Mouse (Mus musculus) cerebellum, adult (tissue): ENCODE measurements around the gene Stpg4.

Experiments used
- ATAC-seq: cut with Nextera tagmentation; 2 replicates; pipeline ENCODE4 v1.9.2; 2017; ENCODE audit warnings: mild to moderate bottlenecking, moderate library complexity, mixed read lengths; ENCODE audit not compliant: insufficient number of reproducible peaks, low FRiP score, low TSS enrichment

The Stpg4 gene

DNA sequence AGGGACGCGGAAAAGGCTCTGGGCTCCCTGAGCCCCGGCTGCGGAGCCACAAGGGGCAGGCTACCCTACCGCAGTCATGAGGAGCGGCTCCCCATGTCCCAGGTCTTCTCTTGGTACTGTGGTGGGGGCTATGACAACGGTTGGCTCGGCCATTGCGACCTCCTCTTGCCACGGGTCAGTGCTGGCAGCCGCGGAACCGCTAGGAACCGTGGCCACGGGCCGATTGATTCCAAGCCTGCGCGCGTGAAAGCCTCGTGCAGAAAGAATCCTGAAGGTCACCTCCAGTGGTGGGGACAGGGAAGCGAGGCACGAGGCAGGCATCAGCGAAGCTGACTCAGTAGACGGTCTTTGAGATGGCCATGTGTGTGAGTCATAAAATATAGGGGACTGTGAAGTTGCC, at the start of gene Stpg4:
Gene Stpg4, minus strand, starts transcription at position 231 of the 400 bp plus-strand sequence.
- no peak for ATAC-seq

DNA sequence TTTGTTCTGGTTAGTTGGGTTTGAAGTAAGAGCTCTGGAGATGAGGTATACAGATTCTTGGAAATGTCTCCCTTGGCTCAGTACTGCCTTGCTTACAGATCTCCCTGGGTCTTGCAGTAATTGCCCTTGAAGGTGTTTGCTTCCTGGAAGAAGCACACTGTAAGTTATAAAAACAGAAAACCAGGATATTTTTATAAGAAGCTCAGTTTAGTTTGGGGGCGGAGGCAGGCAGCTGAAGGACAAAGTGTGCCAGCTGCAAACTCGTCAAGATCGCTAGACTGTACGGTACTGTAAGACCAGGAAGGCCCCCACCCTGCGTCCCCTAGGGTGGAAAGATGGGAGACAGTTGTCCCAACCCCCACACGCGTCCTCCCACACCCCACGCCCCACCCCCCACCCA, 47.8 kb upstream of the Stpg4 start:
- ATAC-seq: no peak

DNA sequence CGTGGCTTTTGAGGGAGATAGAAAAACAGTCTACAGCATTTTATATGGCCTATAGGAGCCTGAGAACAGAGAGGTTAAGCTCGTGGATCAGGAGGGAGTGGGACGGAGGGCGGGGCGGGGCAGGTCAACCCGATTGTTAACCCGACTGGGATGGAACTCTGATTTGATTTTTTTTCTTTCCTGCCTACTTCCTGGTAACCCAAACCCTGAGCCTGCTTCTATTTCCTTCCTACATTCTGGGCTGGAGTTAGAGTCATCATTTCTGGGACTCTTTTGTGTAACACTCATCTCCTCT, 46.9 kb upstream of the Stpg4 start:
- no peak for ATAC-seq

DNA sequence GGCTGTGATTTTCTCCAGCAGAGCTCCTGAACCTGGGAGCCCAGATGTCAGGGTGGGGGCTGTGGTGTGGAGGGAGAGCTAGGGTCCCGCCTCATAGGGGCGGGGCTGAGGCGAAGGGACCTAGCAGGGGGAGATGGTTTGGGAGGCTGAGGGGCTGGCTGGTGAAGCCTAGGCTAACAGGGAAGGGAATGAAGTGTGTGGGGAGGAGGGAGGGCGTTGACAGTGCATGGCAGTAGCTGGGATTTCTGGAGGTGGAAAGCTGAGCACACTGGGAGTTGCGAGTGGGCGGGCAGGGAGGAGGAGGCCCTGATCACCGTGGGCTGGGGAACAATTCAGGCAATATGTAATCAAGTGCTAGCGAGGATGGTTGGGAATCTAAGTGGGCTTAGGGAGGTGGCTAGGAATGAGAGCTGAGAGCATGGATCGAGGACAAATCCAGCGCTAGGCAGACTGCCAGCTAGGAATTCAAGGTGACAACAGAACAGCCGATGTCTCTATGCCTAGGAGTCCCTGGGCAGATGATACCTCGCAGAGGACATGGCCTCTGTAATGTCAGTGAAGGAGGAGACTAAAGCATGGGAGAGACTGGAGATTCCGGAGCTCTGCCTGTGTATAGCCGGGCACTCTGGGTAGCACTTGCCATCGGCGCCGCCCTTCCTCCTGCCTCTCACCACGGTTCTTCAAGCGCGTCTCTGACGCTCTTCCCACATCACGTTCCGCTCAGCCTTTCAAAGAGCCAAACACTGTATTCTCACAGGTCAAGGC, 46.4 kb upstream of the Stpg4 start:
- peak; percentile 76 for ATAC-seq

DNA sequence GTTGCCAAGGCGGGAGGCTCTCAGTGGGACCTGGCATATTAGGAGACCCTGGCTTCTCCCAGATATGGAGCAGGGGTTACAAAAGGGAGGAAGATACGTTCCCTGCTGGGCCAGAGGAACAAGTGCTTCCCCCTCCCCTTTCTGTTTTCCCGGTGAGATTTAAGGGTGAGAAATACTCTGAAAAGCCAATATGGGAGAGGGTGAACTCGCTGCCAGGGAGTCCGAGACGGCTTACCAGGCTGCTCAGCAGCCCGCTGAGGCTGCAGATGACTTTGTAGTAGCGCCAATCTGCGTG, 45.8 kb upstream of the Stpg4 start:
- ATAC-seq: no peak

DNA sequence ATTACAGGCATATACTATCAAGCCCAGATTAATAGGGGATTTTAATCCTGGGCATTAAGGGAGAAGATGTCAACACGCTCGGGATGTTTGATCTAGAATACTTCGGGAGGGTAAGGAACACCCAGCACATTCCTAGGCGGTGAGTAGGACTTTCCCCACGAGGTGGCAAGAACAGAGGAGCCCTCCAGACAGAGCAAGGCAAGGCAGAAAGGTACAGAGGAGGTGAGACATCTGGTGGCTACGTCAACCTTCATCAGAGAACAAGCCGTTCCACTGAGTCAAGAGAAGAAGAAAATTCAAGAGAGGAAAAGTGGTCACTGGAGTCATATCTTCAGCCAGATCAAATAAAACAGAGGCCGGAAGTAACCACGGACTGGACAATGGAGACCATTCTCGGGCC, 45.3 kb upstream of the Stpg4 start:
- no peak for ATAC-seq

DNA sequence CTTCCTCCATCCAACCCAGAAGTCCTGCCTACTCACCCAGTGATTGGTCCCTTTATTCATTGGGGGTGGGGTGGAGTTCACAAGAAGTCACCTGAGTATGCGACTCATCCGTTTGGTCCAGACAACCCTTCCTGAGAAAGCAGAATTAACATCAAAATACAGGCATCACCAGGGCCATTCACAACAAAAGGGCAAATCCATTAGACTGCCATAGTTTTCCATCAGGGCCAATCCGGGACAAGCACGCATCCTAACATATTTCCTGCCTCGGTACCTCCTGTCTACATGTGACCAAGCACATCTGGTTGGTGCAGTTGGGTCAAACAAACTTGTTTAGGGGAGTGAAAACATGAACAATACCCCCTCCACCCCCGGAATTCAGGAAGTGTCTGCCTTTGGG, 44.1 kb upstream of the Stpg4 start:
- ATAC-seq: no peak

DNA sequence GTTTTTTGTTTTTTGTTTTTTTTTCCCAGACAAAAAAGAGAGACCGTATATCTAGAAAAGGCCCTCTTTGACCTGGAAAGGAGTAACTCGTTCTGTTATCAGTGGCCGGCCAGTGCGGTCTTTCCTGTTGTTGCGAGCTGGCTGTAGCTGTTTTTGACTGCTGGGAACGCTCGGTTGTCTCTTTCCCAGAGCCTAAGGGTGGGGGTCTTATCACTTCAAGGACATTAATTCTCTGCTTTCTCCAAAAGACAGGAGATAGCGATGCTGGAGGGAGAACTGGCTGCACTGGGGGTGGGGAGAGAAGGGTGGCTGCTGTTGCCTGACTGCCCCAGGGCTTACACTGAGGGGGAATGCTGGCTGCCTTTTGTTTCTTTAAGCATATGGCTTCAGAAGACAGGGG, 43.3 kb upstream of the Stpg4 start:
- ATAC-seq: no peak

DNA sequence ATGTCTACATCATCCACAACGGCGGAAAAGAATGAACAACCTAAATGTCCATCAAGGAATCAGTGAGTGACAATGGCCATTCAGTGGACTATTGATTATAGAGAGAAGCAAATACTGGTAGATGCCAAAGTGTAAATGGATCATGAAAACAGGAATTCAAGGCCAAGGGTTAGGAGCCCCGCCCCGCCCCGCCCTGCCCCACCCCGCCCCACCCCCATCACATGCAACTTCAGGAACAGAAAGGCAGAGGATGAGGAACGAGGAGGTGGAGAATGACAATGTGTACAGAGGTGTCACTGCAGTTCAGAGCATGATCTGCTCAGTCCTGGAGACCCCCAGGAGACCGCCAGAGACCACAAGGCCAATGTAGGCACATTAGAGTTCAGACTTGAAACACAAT, 42.7 kb upstream of the Stpg4 start:
- ATAC-seq: no peak

DNA sequence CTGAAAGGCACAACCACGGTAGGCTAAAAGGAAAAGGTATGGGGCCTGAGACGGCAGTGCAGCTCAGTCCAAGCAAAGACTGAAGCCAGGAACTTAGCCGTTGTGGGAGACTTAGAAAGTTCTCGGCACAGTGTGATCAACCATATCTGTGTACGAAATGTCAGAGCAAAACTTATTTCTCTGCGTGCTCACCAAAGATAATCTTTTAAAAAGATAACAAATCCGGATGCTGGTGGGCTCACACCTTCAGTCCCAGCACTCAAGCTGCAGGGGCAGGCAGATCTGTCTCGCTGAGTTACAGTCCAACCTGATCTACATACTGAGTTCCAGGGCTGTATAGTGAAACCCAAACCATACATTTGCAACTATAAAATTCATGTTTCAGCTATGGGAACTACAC, 41.9 kb upstream of the Stpg4 start:
- no peak for ATAC-seq

DNA sequence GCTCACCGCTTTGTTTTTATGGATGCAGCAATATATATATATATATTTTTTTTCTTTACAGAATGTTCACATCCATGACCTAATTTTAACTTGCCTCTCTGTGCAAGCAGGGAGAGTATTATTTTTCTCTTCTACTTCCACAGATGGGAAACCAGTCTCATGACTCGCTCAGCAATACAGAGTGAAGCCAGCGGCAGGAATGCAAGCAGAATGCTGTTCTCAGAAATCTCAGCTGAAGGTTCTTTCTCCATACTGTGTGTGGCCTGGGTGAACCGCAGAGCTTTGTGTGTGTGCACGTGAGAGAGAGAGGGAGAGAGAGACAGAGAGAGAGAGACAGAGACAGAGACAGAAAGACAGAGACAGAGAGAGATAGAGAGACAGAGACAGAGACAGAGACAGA, 41.1 kb upstream of the Stpg4 start:
- ATAC-seq: no peak

DNA sequence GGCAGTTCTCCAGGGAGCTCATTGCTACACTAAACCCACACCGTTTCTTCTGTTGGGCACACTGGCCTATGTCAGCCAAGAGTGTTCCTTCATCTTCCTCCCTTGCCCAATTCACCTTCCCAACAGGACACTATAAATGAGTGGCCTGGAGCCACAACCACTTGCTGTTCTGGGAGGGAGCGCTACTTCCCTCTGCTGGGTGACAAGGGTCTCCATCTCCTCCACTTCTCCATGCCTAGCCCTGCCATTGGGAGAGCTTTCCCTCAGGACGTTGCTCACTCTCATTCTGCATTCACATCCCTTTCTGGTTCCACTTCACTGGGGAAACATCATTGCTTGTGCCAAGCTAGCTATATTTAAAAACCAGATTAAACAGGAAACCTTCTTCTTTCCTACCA, 34.0 kb upstream of the Stpg4 start:
- no peak for ATAC-seq

DNA sequence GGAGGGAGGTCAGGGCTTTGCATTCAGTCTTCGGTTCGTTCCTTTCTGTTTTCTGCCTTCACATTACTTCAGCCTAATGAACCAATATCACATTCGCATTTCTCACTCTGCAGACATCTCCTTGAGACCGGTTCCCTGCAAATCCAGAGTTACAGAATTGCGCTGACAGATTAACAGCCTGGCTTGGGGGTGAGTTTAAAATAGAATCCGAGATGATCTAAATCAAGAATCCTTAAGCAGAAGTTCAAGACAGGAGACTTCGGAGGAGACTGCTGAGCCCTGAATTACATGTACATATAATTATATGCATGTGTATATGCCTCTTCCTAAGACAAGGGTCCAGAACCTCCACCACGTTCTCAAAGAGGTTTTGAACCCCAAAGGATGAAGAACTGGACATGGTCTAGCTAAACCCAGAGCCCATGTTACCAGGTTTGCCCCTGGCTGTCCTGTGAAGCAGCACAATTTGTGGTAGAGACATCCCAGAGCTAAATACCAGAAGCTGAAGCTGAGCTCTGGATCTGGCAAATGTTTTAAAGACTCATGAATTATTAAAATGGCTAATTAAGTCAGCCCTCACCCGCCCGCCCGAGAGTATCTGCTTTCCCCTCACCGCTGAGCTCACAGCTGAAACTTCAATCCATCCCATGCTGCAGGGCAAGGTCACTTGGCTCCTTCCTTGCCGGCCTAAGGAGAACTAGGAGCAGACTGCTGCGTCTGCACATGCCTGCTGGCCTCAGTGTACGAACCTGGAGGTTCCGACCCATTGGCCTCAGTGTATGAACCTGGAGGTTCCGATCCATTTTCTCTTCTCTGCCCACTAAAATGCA, 33.3 kb upstream of the Stpg4 start:
- no peak for ATAC-seq

DNA sequence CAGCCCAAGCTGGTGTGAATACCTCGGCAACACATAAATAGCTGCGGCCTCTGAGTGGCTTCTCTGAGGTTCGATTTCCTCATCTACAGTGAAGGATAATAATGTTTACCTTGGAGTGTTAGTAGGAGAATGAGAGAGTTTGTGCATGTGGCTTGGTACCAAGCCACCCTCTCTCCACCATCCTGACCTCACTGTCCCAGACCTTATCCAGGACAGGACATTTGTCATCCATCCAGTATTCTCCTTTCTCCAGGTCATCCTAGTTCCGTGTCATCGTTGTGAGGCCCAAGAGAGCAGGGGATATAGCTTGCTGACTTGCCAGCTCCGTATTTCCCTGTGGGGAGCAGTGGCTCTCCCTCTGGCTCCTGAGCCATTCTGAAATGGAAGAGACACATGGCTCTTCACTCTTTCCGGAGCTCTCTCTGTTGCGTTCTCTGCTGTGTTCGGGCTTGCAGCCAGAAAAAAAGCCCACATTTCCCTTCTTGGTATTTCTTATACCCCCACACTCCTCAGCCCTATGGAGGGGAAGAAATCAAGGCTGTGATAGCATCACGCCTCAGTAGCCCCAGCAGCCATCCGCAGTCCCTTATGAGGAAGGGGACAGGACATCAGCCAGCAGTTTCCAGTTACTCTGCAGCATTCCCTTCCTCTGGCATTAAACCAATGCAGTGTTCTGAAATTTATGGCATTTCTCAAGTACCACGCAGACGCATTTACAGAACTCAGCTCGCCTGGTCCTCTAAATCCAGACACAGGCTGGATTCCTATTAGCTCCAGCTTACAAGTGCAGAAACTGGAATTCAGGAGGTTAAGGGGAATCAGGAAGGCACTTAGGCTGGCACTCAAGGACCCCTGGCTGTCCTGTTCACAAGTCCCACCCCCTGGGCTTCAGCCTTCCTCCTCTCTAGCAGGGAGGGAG, 32.5 kb upstream of the Stpg4 start:
- peak; percentile 39; the same call in 1 of the 2 replicates for ATAC-seq

DNA sequence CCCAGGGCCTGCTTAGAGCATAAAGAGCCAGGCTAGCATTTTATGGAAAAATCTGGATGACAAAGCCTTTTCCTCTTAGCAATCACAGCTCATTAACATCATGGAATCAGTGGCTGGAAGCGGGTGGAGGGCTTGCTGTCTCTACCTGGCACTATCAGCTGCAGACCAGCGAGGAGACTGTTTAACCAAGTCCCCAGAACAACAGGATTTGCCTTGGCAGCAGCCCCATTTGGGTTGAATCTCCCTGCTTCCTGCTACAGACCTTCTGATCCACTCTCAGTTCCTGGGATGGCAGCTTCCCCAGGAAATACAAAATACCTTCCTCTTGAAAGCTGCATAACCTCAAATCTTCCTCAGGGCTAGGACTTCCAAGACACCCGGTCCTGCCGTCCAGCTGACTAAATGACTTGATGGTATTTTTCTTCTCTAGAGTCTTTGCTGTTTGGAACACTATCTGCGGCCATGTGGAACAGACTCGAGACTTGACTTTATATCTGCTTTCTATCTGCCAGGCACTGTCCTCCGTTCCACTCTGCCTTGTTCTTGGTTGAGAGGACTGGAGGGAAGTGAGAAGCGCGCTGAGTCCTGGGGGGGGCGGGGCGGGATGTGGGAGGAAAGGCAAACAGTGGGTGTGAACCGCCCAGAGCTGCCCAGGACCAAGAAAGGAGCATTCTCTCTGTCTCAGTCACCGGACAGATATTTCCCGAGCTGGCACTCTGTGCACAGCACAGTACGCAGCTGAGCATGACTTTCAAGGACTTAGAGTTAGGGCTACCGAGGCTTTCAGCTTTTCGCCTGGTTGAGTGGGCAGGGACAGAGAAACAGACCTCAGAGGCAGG, 31.6 kb upstream of the Stpg4 start:
- peak; percentile 61 for ATAC-seq

DNA sequence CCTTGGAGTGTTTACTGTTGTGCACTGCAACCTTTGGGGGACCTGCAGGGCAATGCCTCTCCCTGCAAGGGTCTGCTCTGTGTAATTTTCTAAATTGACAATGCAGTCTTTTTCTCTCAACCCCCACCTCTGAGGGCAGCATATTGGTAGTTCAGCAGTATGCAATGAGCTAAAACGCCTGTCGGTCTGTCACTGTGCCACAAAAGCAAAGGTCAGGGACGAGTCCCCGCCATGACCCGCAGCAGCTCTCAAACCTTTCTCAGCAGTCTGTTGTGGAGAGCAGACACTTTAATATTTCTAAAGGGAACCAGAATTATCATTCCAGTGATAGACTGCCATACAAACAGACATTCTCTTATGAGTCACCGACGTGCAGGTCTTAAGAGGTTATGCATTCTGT, 30.4 kb upstream of the Stpg4 start:
- no peak for ATAC-seq

DNA sequence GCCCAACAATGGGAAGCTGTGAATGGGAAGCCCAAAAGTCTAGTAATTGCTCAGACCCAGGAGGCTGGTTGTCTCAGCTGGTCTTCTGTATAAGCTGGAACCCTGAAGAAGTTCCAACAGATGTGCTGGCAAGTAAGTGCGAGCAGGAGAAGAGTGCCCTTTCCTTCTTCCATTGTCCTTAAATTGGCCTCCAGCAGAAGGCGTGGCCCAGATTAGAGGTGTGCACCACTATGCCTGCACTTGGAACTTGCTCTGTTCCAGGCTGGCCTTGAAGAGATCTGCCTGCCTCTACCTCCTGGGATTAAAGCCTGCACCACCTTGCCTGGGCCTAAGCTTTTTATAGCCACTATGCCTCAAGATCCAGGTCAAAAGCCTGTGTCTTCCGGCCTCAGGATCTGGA, 26.6 kb upstream of the Stpg4 start:
- ATAC-seq: no peak

DNA sequence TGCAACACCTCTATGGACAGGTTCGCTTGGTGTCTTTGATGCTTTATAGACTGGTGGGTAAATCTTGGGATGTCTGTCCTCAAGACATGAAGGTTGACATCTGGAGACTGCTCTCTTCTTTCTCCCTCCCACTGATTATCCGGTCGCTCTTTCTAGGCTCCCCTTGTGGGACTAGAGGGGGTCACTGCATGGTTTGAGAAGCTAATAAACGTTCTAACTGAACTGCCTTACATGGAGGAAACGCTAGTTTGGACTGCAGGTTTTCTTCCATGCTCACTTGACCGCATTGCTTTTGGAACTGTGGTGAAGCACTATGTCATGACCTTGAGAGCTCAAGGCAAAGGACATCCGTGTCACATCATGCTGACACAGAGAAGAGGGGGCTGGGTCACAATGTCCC, 25.8 kb upstream of the Stpg4 start:
- no peak for ATAC-seq

DNA sequence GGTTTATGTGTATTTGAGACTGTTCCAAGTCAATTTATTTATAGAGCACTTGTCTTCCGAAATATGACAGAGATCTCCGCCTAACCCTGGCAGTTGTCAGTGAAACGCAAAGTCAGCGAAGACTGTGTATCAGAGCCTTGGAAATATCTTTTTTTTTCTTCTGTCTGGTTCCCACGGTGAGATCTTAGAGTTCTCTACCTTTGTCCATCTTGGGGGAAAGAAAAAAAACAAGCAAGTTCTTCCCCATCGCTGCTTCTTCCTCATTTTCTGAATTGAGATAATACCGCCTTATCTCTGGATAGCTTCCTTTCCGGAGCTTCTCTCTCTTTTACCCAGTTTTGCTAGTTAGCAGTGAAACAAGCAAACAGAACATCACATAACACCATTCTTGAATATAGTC, 21.3 kb upstream of the Stpg4 start:
- ATAC-seq: no peak

DNA sequence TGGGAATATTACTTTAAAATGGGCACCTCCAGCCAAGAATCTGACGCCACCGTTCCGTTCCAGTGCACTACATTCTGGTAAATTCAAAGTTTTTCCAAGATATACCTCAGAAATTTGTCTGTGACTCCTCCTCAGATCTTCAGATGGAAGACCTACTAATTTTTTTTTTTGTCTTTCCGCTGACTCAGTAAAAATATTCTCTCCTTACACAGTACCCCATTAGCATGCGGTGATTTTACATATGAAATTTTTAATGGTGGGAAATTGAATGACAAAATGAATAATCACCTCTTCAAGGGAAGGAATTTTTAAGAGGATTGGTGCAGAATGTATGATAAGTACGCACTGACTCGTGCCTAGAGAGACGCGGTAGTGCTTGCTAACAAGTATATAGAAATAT, 20.8 kb upstream of the Stpg4 start:
- ATAC-seq: no peak
